27 mouse cellular contexts compared by ENCODE assay signal in genomic region chr4:82914601-82915143, GRCm38 (mm10). TPM values are rescaled to one million over a fixed set of nuclear protein-coding genes. Genes with fewer than 3 reads are reported as not detected.
DNase-seq lines count a peak whose midpoint lies in the region; ATAC-seq and TF ChIP-seq lines count a peak whose summit lies in the region.
"Had no signal": no experiment of that assay in that cellular context is flagged by ENCODE, and none has a peak within 500 bp of the region (broad histone marks: within the 10 kb centered on the region; RNA-seq: fewer than 3 reads in every experiment).

No protein-coding gene starts in this region.

- no peak overlapping the region for H3K4me2 ChIP-seq in hindbrain, embryonic 13.5 days
- no peak overlapping the region for H3K4me2 ChIP-seq in hindbrain, embryonic 11.5 days (replicated peaks; ENCODE audit: low read depth, low read length)
- no peak overlapping the region for H3K4me2 ChIP-seq in midbrain, embryonic 13.5 days (replicated peaks)
- no peak overlapping the region for H3K4me2 ChIP-seq in midbrain, embryonic 14.5 days (ENCODE audit: low read length)
- no peak overlapping the region for H3K4me2 ChIP-seq in forebrain, embryonic 15.5 days (replicated peaks)
- H3K4me2 ChIP-seq in hindbrain, postnatal 0 days (ENCODE audit: low read depth, low read length): no peak overlapping the region
- H3K4me2 ChIP-seq: liver, embryonic 12.5 days; neural tube, embryonic 12.5 days had no signal

- H3K4me3 ChIP-seq in hindbrain, embryonic 13.5 days: no peak overlapping the region
- no peak overlapping the region for H3K4me3 ChIP-seq in hindbrain, embryonic 11.5 days (ENCODE audit: low read depth, low read length)
- no peak overlapping the region for H3K4me3 ChIP-seq in midbrain, embryonic 13.5 days (replicated peaks)
- no peak overlapping the region for H3K4me3 ChIP-seq in midbrain, embryonic 14.5 days (replicated peaks; ENCODE audit: low read depth, low read length)
- H3K4me3 ChIP-seq in forebrain, embryonic 15.5 days: no peak overlapping the region
- H3K4me3 ChIP-seq in hindbrain, postnatal 0 days (ENCODE audit: low read length): no peak overlapping the region
- H3K4me3 ChIP-seq: embryonic facial prominence, embryonic 10.5 days; left cerebral cortex, adult 2 months; liver, embryonic 12.5 days; neural tube, embryonic 12.5 days had no signal

- peaks cover 2% of the 10 kb centered on the region; the same call in 1 of the 2 replicates for H3K27me3 ChIP-seq in hindbrain, embryonic 13.5 days
- H3K27me3 ChIP-seq in hindbrain, embryonic 11.5 days (ENCODE audit: control insufficient read depth, insufficient read depth, low read length): no peaks in the 10 kb centered on the region
- H3K27me3 ChIP-seq in midbrain, embryonic 13.5 days: peaks cover 3% of the 10 kb centered on the region; the same call in 1 of the 2 replicates
- H3K27me3 ChIP-seq in midbrain, embryonic 14.5 days (ENCODE audit: control insufficient read depth, insufficient read depth, low read length): no peaks in the 10 kb centered on the region
- H3K27me3 ChIP-seq in forebrain, embryonic 15.5 days: no peaks in the 10 kb centered on the region
- no peaks in the 10 kb centered on the region for H3K27me3 ChIP-seq in hindbrain, postnatal 0 days (ENCODE audit: insufficient read depth, low read length)
- H3K27me3 ChIP-seq: liver, embryonic 12.5 days; neural tube, embryonic 12.5 days had no signal

- 60% methylated on average over 11 of the region's 11 CpGs for WGBS in hindbrain, embryonic 13.5 days
- WGBS in hindbrain, embryonic 11.5 days: 80% methylated on average over 11 of the region's 11 CpGs
- 85% methylated on average over 11 of the region's 11 CpGs for WGBS in midbrain, embryonic 13.5 days
- 82% methylated on average over 11 of the region's 11 CpGs for WGBS in midbrain, embryonic 14.5 days
- 60% methylated on average over 11 of the region's 11 CpGs for WGBS in forebrain, embryonic 15.5 days
- 62% methylated on average over 11 of the region's 11 CpGs for WGBS in hindbrain, postnatal 0 days

- no peak for DNase-seq in hindbrain, embryonic 11.5 days (ENCODE audit: low spot score)
- DNase-seq in midbrain, embryonic 14.5 days: no peak
- peak; percentile 34 for DNase-seq in hindbrain, postnatal 0 days (ENCODE audit: low spot score)
- DNase-seq in thymus, postnatal 0 days (ENCODE audit: low spot score): no peak
- no peak for DNase-seq in gastrocnemius, postnatal 10 days
- DNase-seq: cerebellum, adult 2 months; gastrocnemius, postnatal 25 days; kidney, adult 8-10 months; kidney, postnatal 25 days; layer of hippocampus, adult 9-11 months; lung, postnatal 36 days; right cerebral cortex, postnatal 14 days; spleen, adult 18-20 months; thymus, postnatal 4 days had no signal

- no peak for ATAC-seq in hindbrain, embryonic 13.5 days (ENCODE audit: low FRiP score)
- ATAC-seq in hindbrain, embryonic 11.5 days (ENCODE audit: low FRiP score): no peak
- peak; percentile 22; the same call in 1 of the 2 replicates for ATAC-seq in midbrain, embryonic 13.5 days
- ATAC-seq in midbrain, embryonic 14.5 days (ENCODE audit: low FRiP score, low TSS enrichment): no peak
- no peak for ATAC-seq in forebrain, embryonic 15.5 days (replicated peaks)
- no peak for ATAC-seq in hindbrain, postnatal 0 days
- ATAC-seq: inflammation-experienced regulatory T-cells, adult 6 months; liver, embryonic 12.5 days had no signal

- H3K36me3 ChIP-seq in hindbrain, embryonic 13.5 days: no peaks in the 10 kb centered on the region
- H3K36me3 ChIP-seq in hindbrain, embryonic 11.5 days (ENCODE audit: control insufficient read depth, insufficient read depth, low read length): no peaks in the 10 kb centered on the region
- no peaks in the 10 kb centered on the region for H3K36me3 ChIP-seq in midbrain, embryonic 13.5 days
- H3K36me3 ChIP-seq in midbrain, embryonic 14.5 days (ENCODE audit: control insufficient read depth, insufficient read depth, low read length): no peaks in the 10 kb centered on the region
- H3K36me3 ChIP-seq in forebrain, embryonic 15.5 days: no peaks in the 10 kb centered on the region
- no peaks in the 10 kb centered on the region for H3K36me3 ChIP-seq in hindbrain, postnatal 0 days (ENCODE audit: insufficient read depth, low read length)
- H3K36me3 ChIP-seq: liver, embryonic 12.5 days; neural tube, embryonic 12.5 days had no signal

- TF ChIP-seq CTCF in hindbrain, postnatal 0 days (IDR thresholded peaks at IDR 0.05; ENCODE audit: low read depth): no peak

- peak overlapping the region; percentile 60 for H3K27ac ChIP-seq in hindbrain, embryonic 13.5 days
- H3K27ac ChIP-seq in hindbrain, embryonic 11.5 days (ENCODE audit: low read depth, low read length): no peak overlapping the region
- H3K27ac ChIP-seq in midbrain, embryonic 13.5 days: no peak overlapping the region
- H3K27ac ChIP-seq in midbrain, embryonic 14.5 days (replicated peaks; ENCODE audit: low read depth, low read length): no peak overlapping the region
- peak overlapping the region; percentile 89 for H3K27ac ChIP-seq in forebrain, embryonic 15.5 days (replicated peaks)
- H3K27ac ChIP-seq in hindbrain, postnatal 0 days: peak overlapping the region; percentile 93
- H3K27ac ChIP-seq: embryonic facial prominence, embryonic 10.5 days; left cerebral cortex, adult 2 months; liver, embryonic 12.5 days; neural tube, embryonic 12.5 days had no signal

- H3K9me3 ChIP-seq in hindbrain, embryonic 13.5 days: no peaks in the 10 kb centered on the region
- H3K9me3 ChIP-seq in hindbrain, embryonic 11.5 days (ENCODE audit: control insufficient read depth, low read length): no peaks in the 10 kb centered on the region
- no peaks in the 10 kb centered on the region for H3K9me3 ChIP-seq in midbrain, embryonic 13.5 days
- H3K9me3 ChIP-seq in midbrain, embryonic 14.5 days (ENCODE audit: control insufficient read depth, low read length): no peaks in the 10 kb centered on the region
- H3K9me3 ChIP-seq in forebrain, embryonic 15.5 days: no peaks in the 10 kb centered on the region
- H3K9me3 ChIP-seq in hindbrain, postnatal 0 days (ENCODE audit: low read length): no peaks in the 10 kb centered on the region
- H3K9me3 ChIP-seq: embryonic facial prominence, embryonic 10.5 days; liver, embryonic 12.5 days; neural tube, embryonic 12.5 days had no signal

- peaks cover 32% of the 10 kb centered on the region for H3K4me1 ChIP-seq in hindbrain, embryonic 13.5 days (replicated peaks)
- H3K4me1 ChIP-seq in hindbrain, embryonic 11.5 days (replicated peaks; ENCODE audit: control insufficient read depth, insufficient read depth, low read length): 0 out of 2 replicates have a peak, but pooled peaks cover 3% of the 10 kb centered on the region
- H3K4me1 ChIP-seq in midbrain, embryonic 13.5 days (replicated peaks): peaks cover 26% of the 10 kb centered on the region
- peaks cover 8% of the 10 kb centered on the region for H3K4me1 ChIP-seq in midbrain, embryonic 14.5 days (ENCODE audit: control insufficient read depth, insufficient read depth, low read length)
- H3K4me1 ChIP-seq in forebrain, embryonic 15.5 days: peaks cover 37% of the 10 kb centered on the region
- peaks cover 15% of the 10 kb centered on the region for H3K4me1 ChIP-seq in hindbrain, postnatal 0 days (ENCODE audit: insufficient read depth, low read length)
- H3K4me1 ChIP-seq: liver, embryonic 12.5 days had no signal

- no peak overlapping the region for H3K9ac ChIP-seq in hindbrain, embryonic 13.5 days
- no peak overlapping the region for H3K9ac ChIP-seq in hindbrain, embryonic 11.5 days (ENCODE audit: low read depth, low read length)
- H3K9ac ChIP-seq in midbrain, embryonic 13.5 days (replicated peaks): no peak overlapping the region
- H3K9ac ChIP-seq in midbrain, embryonic 14.5 days (replicated peaks; ENCODE audit: low read length): no peak overlapping the region
- H3K9ac ChIP-seq in forebrain, embryonic 15.5 days (replicated peaks): no peak overlapping the region
- H3K9ac ChIP-seq in hindbrain, postnatal 0 days (replicated peaks; ENCODE audit: low read length): no peak overlapping the region
- H3K9ac ChIP-seq: liver, embryonic 12.5 days; neural tube, embryonic 12.5 days had no signal

RNA-seq across cellular contexts. Expression of gene Cer1, which starts 29.7 kb away (rescaled TPM):
- polyA plus RNA-seq in hindbrain, embryonic 13.5 days (2015; fragmentation: Nextera tagmentation; extraction: Ambion mirVana): 0.14 TPM in 1 of 2 replicates, not detected in the other
- 0.25 and 0.28 TPM in 2 replicates for polyA plus RNA-seq in hindbrain, embryonic 11.5 days (2014; fragmentation: Nextera tagmentation; extraction: Ambion mirVana)
- 0.08 TPM in 1 of 2 replicates, not detected in the other for polyA plus RNA-seq in midbrain, embryonic 13.5 days (2015; fragmentation: Nextera tagmentation; extraction: Ambion mirVana)
- polyA plus RNA-seq in midbrain, embryonic 14.5 days (2014; fragmentation: Nextera tagmentation; extraction: Ambion mirVana): not detected in 2 replicates
- 0.19 and 0.27 TPM in 2 replicates for polyA plus RNA-seq in forebrain, embryonic 15.5 days (2015; fragmentation: Nextera tagmentation; extraction: Ambion mirVana)
- total RNA-seq in hindbrain, postnatal 0 days (2014; rRNA removed): not detected in 2 replicates
- polyA plus RNA-seq in hindbrain, postnatal 0 days (2015; fragmentation: Nextera tagmentation; extraction: Ambion mirVana): not detected in 2 replicates
- polyA plus RNA-seq in thymus, postnatal 0 days (2015; fragmentation: Nextera tagmentation; extraction: Ambion mirVana): not detected in 2 replicates
- not detected for total RNA-seq in gastrocnemius, postnatal 10 days (2021)
- total RNA-seq: adrenal gland, adult 18-20 months; common myeloid progenitor, adult 5-6 weeks; gastrocnemius, postnatal 25 days; megakaryocyte-erythroid progenitor cell, adult 5-6 weeks; monocyte, adult 5-6 weeks had no signal
- polyA plus RNA-seq: cerebellum, adult 2 months; embryonic facial prominence, embryonic 10.5 days; heart, postnatal 0 days; inflammation-experienced regulatory T-cells, adult 6 months; liver, embryonic 12.5 days had no signal

RNA-seq across cellular contexts. Expression of gene Zdhhc21, which starts 54.9 kb away (rescaled TPM):
- 14.7 and 17.1 TPM in 2 replicates for polyA plus RNA-seq in hindbrain, embryonic 13.5 days (2015; fragmentation: Nextera tagmentation; extraction: Ambion mirVana)
- 12.7 and 16.9 TPM in 2 replicates for polyA plus RNA-seq in hindbrain, embryonic 11.5 days (2014; fragmentation: Nextera tagmentation; extraction: Ambion mirVana)
- polyA plus RNA-seq in midbrain, embryonic 13.5 days (2015; fragmentation: Nextera tagmentation; extraction: Ambion mirVana): 16.7 and 16.9 TPM in 2 replicates
- polyA plus RNA-seq in midbrain, embryonic 14.5 days (2014; fragmentation: Nextera tagmentation; extraction: Ambion mirVana): 16.5 and 22.2 TPM in 2 replicates
- polyA plus RNA-seq in forebrain, embryonic 15.5 days (2015; fragmentation: Nextera tagmentation; extraction: Ambion mirVana): 18.2 and 18.3 TPM in 2 replicates
- total RNA-seq in hindbrain, postnatal 0 days (2014; rRNA removed): 41.3 and 45.0 TPM in 2 replicates
- 13.4 and 14.0 TPM in 2 replicates for polyA plus RNA-seq in hindbrain, postnatal 0 days (2015; fragmentation: Nextera tagmentation; extraction: Ambion mirVana)
- 10.3 and 11.7 TPM in 2 replicates for polyA plus RNA-seq in thymus, postnatal 0 days (2015; fragmentation: Nextera tagmentation; extraction: Ambion mirVana)
- total RNA-seq in gastrocnemius, postnatal 10 days (2021): 10 to 100 TPM; 11.3 to 12.4 TPM

Comparison
In these comparisons a context has a peak if more than half of its experiments do, and no peak if none do; other contexts are left out.
1. H3K27ac ChIP-seq: peak in hindbrain, embryonic 13.5 days (single experiment), forebrain, embryonic 15.5 days (single experiment) and hindbrain, postnatal 0 days (single experiment); none in hindbrain, embryonic 11.5 days (single experiment), midbrain, embryonic 13.5 days (single experiment) and midbrain, embryonic 14.5 days (single experiment).